Mouse (Mus musculus) spleen, adult 12 weeks (tissue): ENCODE measurements around the gene Arntl2.
"Not testable (repeated sequence)": the region's sequence is repeated elsewhere in the genome, so short reads cannot be mapped to it uniquely, and the experiment has no call there.

Source experiments
- DNase-seq: peaks from one replicate; pipeline ENCODE4 v3.0.0; 2022; ENCODE audit warnings: low spot score

The Arntl2 gene

GRCm38 (mm10) chr6:146848281-146848680 lies 52.4 kb downstream of the Arntl2 start:
- no peak for DNase-seq

GRCm38 (mm10) chr6:146850050-146850449 lies 54.2 kb downstream of the Arntl2 start, which contains the start of gene Smco2:
TSS of gene Smco2 (plus strand) at chr6:146850104.
- no peak for DNase-seq

- DNase-seq, result no peak
Observed at GRCm38 (mm10) chr6:146851916-146852315, 56.1 kb downstream of the Arntl2 start.

GRCm38 (mm10) chr6:146852739-146853138 lies 56.9 kb downstream of the Arntl2 start:
- no peak for DNase-seq

- DNase-seq, result no peak
Observed at GRCm38 (mm10) chr6:146855185-146855584, 59.3 kb downstream of the Arntl2 start.

- no peak for DNase-seq
Observed at GRCm38 (mm10) chr6:146857386-146857785, 61.5 kb downstream of the Arntl2 start.

GRCm38 (mm10) chr6:146863154-146863553 lies 67.3 kb downstream of the Arntl2 start:
- no peak for DNase-seq

GRCm38 (mm10) chr6:146864370-146864769 lies 68.5 kb downstream of the Arntl2 start:
- DNase-seq, result not testable (repeated sequence)

- DNase-seq, result no peak
Observed at GRCm38 (mm10) chr6:146865701-146866100, 69.8 kb downstream of the Arntl2 start.

- DNase-seq, result no peak
Observed at GRCm38 (mm10) chr6:146871975-146872374, 76.1 kb downstream of the Arntl2 start.

- DNase-seq, result no peak
Observed at GRCm38 (mm10) chr6:146874415-146874814, 78.6 kb downstream of the Arntl2 start.

- DNase-seq, result no peak
Observed at GRCm38 (mm10) chr6:146876820-146877219, 81.0 kb downstream of the Arntl2 start.

GRCm38 (mm10) chr6:146877425-146878045 lies 81.7 kb downstream of the Arntl2 start:
- DNase-seq, result no peak

- DNase-seq, result no peak
Observed at GRCm38 (mm10) chr6:146878926-146879325, 83.1 kb downstream of the Arntl2 start.

- DNase-seq, result no peak
Observed at GRCm38 (mm10) chr6:146879856-146880255, 84.0 kb downstream of the Arntl2 start.

GRCm38 (mm10) chr6:146880296-146880695 lies 84.4 kb downstream of the Arntl2 start:
- no peak for DNase-seq

GRCm38 (mm10) chr6:146881896-146882770 lies 86.3 kb downstream of the Arntl2 start:
- DNase-seq, result no peak
